Mouse (Mus musculus) forebrain, embryonic 15.5 days (tissue): Measurements from ENCODE around the gene Sdf4. TPM values are rescaled to one million over a fixed set of nuclear protein-coding genes. Genes with fewer than 3 reads are reported as not detected.

Source experiments
- ATAC-seq: fragments of 200-750 bp; cut with Nextera tagmentation; replicated peaks from 2 replicates; pipeline ENCODE4 v1.8.0; 2017; ENCODE audit warnings: mild to moderate bottlenecking, moderate TSS enrichment, moderate library complexity
- H3K27ac ChIP-seq: fragments of 300-500 bp; sonication (generic); replicated peaks from 2 replicates; pipeline ENCODE4 v1.5.1; 2015; ENCODE audit warnings: mild to moderate bottlenecking, inconsistent platforms
- H3K27me3 ChIP-seq: fragments of 300-500 bp; sonication (generic); 2 replicates; pipeline ENCODE4 v1.6.1; 2015; ENCODE audit warnings: inconsistent platforms
- H3K36me3 ChIP-seq: fragments of 300-500 bp; sonication (generic); 2 replicates; pipeline ENCODE4 v1.6.1; 2015; ENCODE audit warnings: mild to moderate bottlenecking, inconsistent platforms
- H3K4me1 ChIP-seq: fragments of 300-500 bp; sonication (generic); 2 replicates; pipeline ENCODE4 v1.6.1; 2015; ENCODE audit warnings: inconsistent platforms
- H3K4me2 ChIP-seq: fragments of 300-500 bp; sonication (generic); replicated peaks from 2 replicates; pipeline ENCODE4 v1.6.1; 2015; ENCODE audit warnings: mild to moderate bottlenecking, inconsistent platforms
- H3K4me3 ChIP-seq: fragments of 300-500 bp; sonication (generic); 2 replicates; pipeline ENCODE4 v1.5.1; 2015; ENCODE audit warnings: mild to moderate bottlenecking, inconsistent platforms
- H3K9ac ChIP-seq: fragments of 300-500 bp; sonication (generic); replicated peaks from 2 replicates; pipeline ENCODE4 v1.6.1; 2015; ENCODE audit warnings: mild to moderate bottlenecking, inconsistent platforms
- H3K9me3 ChIP-seq: fragments of 300-500 bp; sonication (generic); 2 replicates; pipeline ENCODE4 v1.6.1; 2016; ENCODE audit warnings: inconsistent platforms
- WGBS: fragments of 180-500 bp; shearing (Covaris S2); methylation state at CpG from one replicate; pipeline ENCODE4 v1.1.7; 2015; ENCODE audit warnings: mixed read lengths; 5-methylcytosine and 5-hydroxymethylcytosine counted together
- polyA plus RNA-seq: library from polyadenylated mRNA; unstranded; fragments of >200 nt; fragmentation: Nextera tagmentation; extraction: Ambion mirVana; gene quantifications from 2 replicates; pipeline ENCODE4 v1.2.1, GENCODE M21; 2015

Gene Sdf4
- polyA plus RNA-seq, 1 experiment from 2014 or later = 114 TPM

DNA sequence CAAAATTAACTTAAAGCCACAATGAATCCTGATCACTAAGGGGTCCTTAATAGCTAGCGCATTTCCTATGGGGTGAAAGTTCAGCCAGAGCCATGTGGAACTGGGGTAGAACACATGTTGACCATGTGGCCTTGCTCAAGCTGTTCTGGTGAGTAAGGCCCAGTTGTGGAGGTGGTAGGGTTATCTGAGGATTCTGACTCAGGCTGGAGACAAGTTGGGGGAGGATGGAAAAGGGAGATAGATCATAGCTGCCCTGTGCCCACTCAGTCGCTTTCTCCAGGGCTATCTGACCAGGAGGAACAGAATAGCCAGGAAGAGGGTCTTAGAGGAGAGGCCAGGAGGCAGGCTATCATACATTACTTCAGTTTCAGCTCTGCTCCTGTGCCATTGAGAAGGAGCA lies 21.8 kb downstream of the Sdf4 start:
- Histone ChIP-seq H3K36me3 (peaks cover 35% of the 10 kb centered on the region), H3K4me1 (no peaks in the 10 kb centered on the region), H3K27ac (no peak overlapping the region), H3K9me3 (no peaks in the 10 kb centered on the region), H3K4me3 (no peak overlapping the region), H3K4me2 (no peak overlapping the region), H3K27me3 (no peaks in the 10 kb centered on the region), H3K9ac (no peak overlapping the region)
- no peak for ATAC-seq
- 90% methylated on average over 2 of the region's 2 CpGs for WGBS

DNA sequence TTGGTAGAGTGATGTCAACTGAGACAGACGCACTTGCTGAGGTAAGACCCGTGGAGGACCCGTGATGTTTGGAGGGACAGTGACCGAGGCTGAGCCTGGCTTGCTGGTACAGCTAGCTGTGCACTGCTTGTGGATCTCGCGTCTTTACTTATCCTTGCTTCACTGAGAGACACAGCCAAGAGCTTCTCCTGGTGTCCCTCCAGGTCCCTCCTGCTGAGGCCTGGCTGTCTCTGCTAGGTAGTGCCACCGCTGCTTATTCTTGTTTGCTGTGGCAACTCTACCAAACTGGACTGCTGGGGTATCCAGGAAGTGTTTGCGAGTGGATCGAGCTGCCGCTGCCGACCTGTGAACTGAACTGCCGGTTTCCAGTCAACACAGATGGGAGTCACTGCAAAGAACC lies 27.1 kb downstream of the Sdf4 start:
- 90% methylated on average over 12 of the region's 12 CpGs for WGBS
- no peak overlapping the region for H3K4me3 ChIP-seq
- no peaks in the 10 kb centered on the region for H3K9me3 ChIP-seq
- H3K4me1 ChIP-seq = no peaks in the 10 kb centered on the region
- no peak overlapping the region for H3K27ac ChIP-seq
- no peak overlapping the region for H3K4me2 ChIP-seq
- peaks cover 5% of the 10 kb centered on the region; the same call in 1 of the 2 replicates for H3K36me3 ChIP-seq
- no peaks in the 10 kb centered on the region for H3K27me3 ChIP-seq
- no peak for ATAC-seq
- H3K9ac ChIP-seq = no peak overlapping the region

GRCm38 (mm10) chr4:156021381-156021780 lies 28.7 kb downstream of the Sdf4 start:
- Histone ChIP-seq H3K9ac (no peak overlapping the region), H3K4me1 (no peaks in the 10 kb centered on the region), H3K4me2 (no peak overlapping the region), H3K27me3 (no peaks in the 10 kb centered on the region), H3K4me3 (no peak overlapping the region), H3K9me3 (no peaks in the 10 kb centered on the region), H3K36me3 (no peaks in the 10 kb centered on the region), H3K27ac (no peak overlapping the region)
- 86% methylated on average over 3 of the region's 3 CpGs for WGBS
- no peak for ATAC-seq

GRCm38 (mm10) chr4:156021942-156022419 lies 29.3 kb downstream of the Sdf4 start:
- Histone ChIP-seq H3K4me1 (no peaks in the 10 kb centered on the region), H3K4me3 (no peak overlapping the region), H3K9ac (no peak overlapping the region), H3K4me2 (no peak overlapping the region), H3K27ac (no peak overlapping the region), H3K36me3 (no peaks in the 10 kb centered on the region), H3K9me3 (no peaks in the 10 kb centered on the region), H3K27me3 (no peaks in the 10 kb centered on the region)
- no peak for ATAC-seq
- 86% methylated on average over 9 of the region's 9 CpGs for WGBS

GRCm38 (mm10) chr4:156023520-156023919 lies 30.8 kb downstream of the Sdf4 start:
- Histone ChIP-seq H3K9me3 (no peaks in the 10 kb centered on the region), H3K9ac (no peak overlapping the region), H3K4me3 (no peak overlapping the region), H3K27me3 (no peaks in the 10 kb centered on the region), H3K4me2 (no peak overlapping the region), H3K27ac (no peak overlapping the region), H3K36me3 (0 out of 2 replicates have a peak, but pooled peaks cover 4% of the 10 kb centered on the region), H3K4me1 (no peaks in the 10 kb centered on the region)
- no peak for ATAC-seq
- WGBS = 81% methylated on average over 9 of the region's 9 CpGs

DNA sequence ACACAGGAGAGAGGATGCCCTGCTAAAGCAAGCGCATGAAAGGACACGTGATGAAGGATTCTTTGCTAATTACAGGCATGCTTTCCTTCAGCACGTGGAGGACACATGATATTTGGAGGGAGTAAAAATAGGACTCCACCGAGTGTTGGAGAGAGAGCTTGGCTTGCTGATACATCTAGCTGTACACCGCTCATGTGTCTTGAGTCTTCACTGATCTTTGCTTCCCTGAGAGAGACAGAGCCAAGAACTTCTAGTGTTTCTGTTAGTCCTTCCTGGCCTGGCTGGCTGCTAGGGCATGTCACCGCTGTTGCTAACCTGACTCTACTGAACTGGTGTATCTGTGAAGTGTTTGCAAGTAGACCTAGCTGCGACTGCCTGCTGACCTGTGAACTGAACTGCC lies 31.5 kb downstream of the Sdf4 start:
- no peaks in the 10 kb centered on the region for H3K9me3 ChIP-seq
- 0 out of 2 replicates have a peak, but pooled peaks cover 4% of the 10 kb centered on the region for H3K36me3 ChIP-seq
- WGBS = 93% methylated on average over 7 of the region's 7 CpGs
- no peak overlapping the region for H3K27ac ChIP-seq
- no peak overlapping the region for H3K4me2 ChIP-seq
- no peak overlapping the region for H3K4me3 ChIP-seq
- ATAC-seq = no peak
- no peaks in the 10 kb centered on the region for H3K27me3 ChIP-seq
- H3K9ac ChIP-seq = no peak overlapping the region
- H3K4me1 ChIP-seq = no peaks in the 10 kb centered on the region

DNA sequence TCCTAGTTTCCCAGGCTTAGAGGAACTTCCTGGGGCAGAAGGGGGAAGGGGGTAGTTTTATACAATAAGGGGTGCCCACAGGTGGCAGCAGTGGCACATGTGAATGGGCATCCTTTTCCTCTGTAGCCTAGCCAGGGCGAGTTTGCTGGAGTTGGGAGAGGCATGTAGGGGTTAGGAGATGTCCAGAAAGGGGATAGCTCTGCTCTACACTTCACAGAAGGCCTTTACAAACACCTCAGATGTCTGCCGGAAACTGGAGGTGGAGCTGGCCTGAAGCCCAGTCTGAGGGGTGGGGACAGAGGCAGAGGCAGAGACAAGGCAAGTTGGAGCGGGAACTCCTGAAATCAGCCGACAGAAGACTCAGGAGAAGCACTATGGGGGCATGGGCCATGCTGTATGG lies 33.3 kb downstream of the Sdf4 start, which contains the start of gene Tnfrsf18:
TSS of gene Tnfrsf18 (plus strand) at position 152 of the 400 bp plus-strand sequence.
- ATAC-seq = no peak

DNA sequence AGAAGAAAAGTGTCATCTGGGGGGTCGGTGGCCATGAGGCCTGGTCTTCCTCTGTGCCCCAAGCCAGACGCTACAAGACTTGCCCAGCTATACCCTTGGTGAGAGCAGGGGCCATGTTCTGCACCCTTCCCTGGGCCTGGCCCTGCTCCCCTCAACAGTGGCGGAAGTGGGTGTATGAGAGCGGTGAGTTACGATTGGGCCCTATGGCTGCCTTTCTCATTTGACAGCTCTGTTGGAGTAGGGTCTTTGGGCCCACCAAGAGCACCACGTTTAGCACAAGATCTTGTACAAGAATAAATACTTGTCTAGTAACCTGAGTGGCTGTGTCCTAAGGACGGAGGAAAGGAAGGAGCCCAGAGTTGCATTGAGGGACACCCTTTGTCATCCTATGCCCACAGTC lies 35.9 kb downstream of the Sdf4 start:
- H3K4me2 ChIP-seq = no peak overlapping the region
- no peak for ATAC-seq
- no peaks in the 10 kb centered on the region for H3K27me3 ChIP-seq
- H3K36me3 ChIP-seq = 0 out of 2 replicates have a peak, but pooled peaks cover 4% of the 10 kb centered on the region
- no peak overlapping the region for H3K27ac ChIP-seq
- no peaks in the 10 kb centered on the region for H3K9me3 ChIP-seq
- no peak overlapping the region for H3K4me3 ChIP-seq
- H3K4me1 ChIP-seq = peaks cover 28% of the 10 kb centered on the region
- H3K9ac ChIP-seq = no peak overlapping the region
- 94% methylated on average over 7 of the region's 7 CpGs for WGBS

More for the DNA sequence above, 33.3 kb downstream of the Sdf4 start, which contains the start of gene Tnfrsf18:
- Histone ChIP-seq H3K9ac (no peak within 1 kb of the TSS), H3K4me3 (no peak within 1 kb of the TSS), H3K4me2 (no peak within 1 kb of the TSS), H3K27ac (no peak within 1 kb of the TSS), H3K36me3 (0 out of 2 replicates have a peak, but pooled peaks cover 4% of the 10 kb centered on the region), H3K4me1 (peaks cover 10% of the 10 kb centered on the region), H3K9me3 (no peaks in the 10 kb centered on the region), H3K27me3 (no peaks in the 10 kb centered on the region)
- WGBS = 58% methylated on average over 4 of the region's 4 CpGs

GRCm38 (mm10) chr4:156030651-156031118 lies 38.0 kb downstream of the Sdf4 start:
- H3K9me3 ChIP-seq = no peaks in the 10 kb centered on the region
- peak overlapping the region; percentile 48 for H3K4me3 ChIP-seq
- peak overlapping the region; percentile 52 for H3K4me2 ChIP-seq
- peak overlapping the region; percentile 80; the same call in 1 of the 2 replicates for H3K27ac ChIP-seq
- peaks cover 37% of the 10 kb centered on the region for H3K4me1 ChIP-seq
- H3K9ac ChIP-seq = peak overlapping the region; percentile 51
- peaks cover 15% of the 10 kb centered on the region for H3K27me3 ChIP-seq
- 63% methylated on average over 9 of the region's 9 CpGs for WGBS
- no peak for ATAC-seq
- 0 out of 2 replicates have a peak, but pooled peaks cover 4% of the 10 kb centered on the region for H3K36me3 ChIP-seq

- Histone ChIP-seq H3K36me3 (0 out of 2 replicates have a peak, but pooled peaks cover 4% of the 10 kb centered on the region), H3K9ac (peak overlapping the region; percentile 51), H3K4me3 (peak overlapping the region; percentile 48), H3K4me2 (peak overlapping the region; percentile 52), H3K27ac (peak overlapping the region; percentile 80), H3K4me1 (peaks cover 37% of the 10 kb centered on the region), H3K9me3 (no peaks in the 10 kb centered on the region), H3K27me3 (peaks cover 21% of the 10 kb centered on the region)
- ATAC-seq = 0 out of 2 replicates have a peak, but pooled peaks have one; percentile 11
- 9% methylated on average over 7 of the region's 7 CpGs for WGBS
Measured at GRCm38 (mm10) chr4:156031255-156031592, 38.6 kb downstream of the Sdf4 start.

DNA sequence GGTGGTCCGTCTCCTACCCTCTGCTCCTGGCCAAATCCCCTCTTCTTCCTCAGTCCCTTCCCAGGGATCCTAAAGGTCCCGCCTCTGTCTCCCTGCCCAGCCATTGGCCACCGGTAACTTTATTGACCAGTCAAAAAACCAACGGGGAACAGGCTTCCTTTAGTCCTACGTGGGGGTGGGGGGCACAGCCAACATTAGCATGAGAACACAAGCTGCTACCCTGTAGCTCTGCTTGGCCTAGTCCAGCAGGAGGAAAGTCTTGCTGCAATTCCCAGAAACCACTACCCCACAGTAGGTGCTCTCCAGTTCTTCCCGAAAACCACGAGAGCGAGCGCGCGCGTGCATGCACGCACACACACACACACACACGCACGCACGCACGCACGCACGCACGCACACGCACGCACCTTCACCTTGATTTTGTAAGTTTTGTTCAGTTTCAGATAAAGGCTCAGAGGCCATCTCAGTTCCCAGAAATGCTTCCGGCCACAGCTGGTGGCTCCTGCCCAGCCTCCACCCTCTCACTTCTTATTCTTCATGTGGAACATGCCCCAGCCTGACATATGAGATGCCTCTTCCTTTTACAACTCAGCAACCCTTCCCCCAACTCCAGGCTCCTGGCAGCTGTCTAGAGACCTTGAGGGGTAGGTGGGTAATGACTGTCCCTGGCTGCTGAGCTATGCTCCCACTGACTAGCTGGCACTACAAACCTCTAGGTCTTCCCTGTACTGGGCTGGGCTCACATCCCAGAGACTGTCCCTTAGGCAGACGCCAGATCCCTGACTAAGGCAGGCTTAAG lies 39.1 kb downstream of the Sdf4 start:
- Histone ChIP-seq H3K9ac (peak overlapping the region; percentile 51), H3K27me3 (peaks cover 21% of the 10 kb centered on the region), H3K27ac (peak overlapping the region; percentile 80), H3K36me3 (0 out of 2 replicates have a peak, but pooled peaks cover 4% of the 10 kb centered on the region), H3K9me3 (no peaks in the 10 kb centered on the region), H3K4me1 (peaks cover 37% of the 10 kb centered on the region), H3K4me2 (peak overlapping the region; percentile 52), H3K4me3 (peak overlapping the region; percentile 48)
- ATAC-seq = peak; percentile 94
- WGBS = 3% methylated on average over 24 of the region's 24 CpGs

DNA sequence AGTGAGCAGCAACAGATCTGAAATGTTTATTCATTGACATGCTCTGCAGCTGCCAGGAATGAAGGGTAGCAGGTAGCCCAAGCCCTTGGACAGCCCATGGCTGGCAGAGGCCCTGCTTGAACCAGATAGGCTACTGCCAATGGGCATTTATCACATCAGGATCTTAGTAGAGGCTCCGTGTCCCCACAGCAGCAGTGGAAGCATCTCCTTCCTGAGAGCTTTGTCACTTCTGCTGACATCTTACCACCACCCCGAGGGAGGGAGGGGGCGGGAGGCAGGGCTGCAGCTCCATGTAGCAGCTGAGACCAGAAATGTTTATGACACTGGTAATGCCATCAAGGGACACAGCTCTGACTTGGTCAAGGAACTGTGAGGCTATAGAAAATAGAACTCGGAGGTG lies 40.2 kb downstream of the Sdf4 start:
- ATAC-seq = no peak
- H3K4me1 ChIP-seq = peaks cover 37% of the 10 kb centered on the region
- WGBS = 90% methylated on average over 4 of the region's 4 CpGs
- H3K9me3 ChIP-seq = no peaks in the 10 kb centered on the region
- no peaks in the 10 kb centered on the region for H3K36me3 ChIP-seq
- H3K9ac ChIP-seq = no peak overlapping the region
- H3K4me3 ChIP-seq = no peak overlapping the region
- H3K4me2 ChIP-seq = no peak overlapping the region
- peaks cover 21% of the 10 kb centered on the region for H3K27me3 ChIP-seq
- H3K27ac ChIP-seq = no peak overlapping the region
